Mouse (Mus musculus): ENCODE results near the gene C330021F23Rik. TPM values are rescaled to one million over a fixed set of nuclear protein-coding genes. Genes with fewer than 3 reads are reported as not detected.

The C330021F23Rik gene
- 1.2 TPM for polyA plus RNA-seq (2014; fragmentation: Illumina TruSeq; extraction: RNeasy Lipid Tissue Mini Kit (QIAGEN cat#74804))

GRCm38 (mm10) chr8:3567641-3568371, at the start of gene C330021F23Rik:
C330021F23Rik (plus strand) TSS chr8:3567990.

DNA sequence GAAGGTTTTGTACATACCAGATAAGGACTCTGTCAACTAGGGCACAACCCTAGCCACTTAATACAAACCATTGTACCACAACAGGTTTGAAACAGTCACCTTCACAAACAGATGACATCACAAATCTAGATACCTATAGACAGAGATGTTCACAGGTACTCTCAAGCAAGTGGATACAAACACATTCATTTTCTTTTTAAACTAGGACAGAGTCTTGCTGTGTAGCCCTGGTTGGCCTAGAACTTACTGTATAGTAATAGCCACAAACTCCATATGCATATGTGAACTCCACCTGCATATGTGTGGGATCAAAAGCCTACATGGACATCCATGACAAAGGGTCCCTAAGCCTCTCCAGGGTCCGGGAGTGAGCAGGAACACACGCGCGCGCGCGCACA, 19.2 kb downstream of the C330021F23Rik start, which contains the start of gene Camsap3:
TSS of gene Camsap3 (plus strand) at position 301 of the 398 bp plus-strand sequence.

DNA sequence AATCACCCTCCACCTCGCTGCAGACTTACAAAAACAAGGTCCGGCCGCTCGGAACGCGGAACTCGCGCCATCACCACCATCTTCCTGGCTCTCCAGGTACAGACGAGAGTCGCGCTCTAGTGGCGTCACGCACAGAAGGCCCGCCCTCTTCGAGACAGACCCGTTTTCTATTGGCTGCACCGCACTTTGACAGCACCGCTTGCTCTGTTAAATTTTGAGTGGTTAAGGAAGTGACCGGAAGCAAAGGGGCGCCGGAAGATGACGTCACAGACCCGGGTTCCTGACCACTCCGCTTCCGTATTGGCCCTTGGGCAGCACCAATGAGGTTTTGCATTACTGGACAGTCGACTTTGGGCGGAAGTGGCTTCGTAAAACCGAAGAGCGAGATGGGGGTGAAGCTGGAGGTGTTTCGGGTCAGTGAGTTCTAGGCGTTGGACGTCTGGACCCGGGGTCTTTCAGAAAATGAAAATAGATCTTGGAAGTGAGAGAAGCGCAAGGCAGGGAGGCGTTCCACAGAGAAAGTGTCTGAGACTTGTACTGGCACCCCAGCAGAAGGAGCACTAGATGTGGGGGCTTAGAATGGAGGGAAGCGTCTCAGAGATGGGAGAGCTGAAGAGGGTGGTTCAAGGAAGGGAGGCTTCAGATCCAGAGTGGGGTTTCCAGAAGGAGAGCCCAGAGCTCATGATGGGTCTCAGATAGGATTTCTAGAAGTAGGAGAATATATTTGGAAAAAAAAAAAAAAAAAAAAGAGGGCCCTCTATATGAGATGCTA, 53.6 kb downstream of the C330021F23Rik start, which contains the start of the genes Xab2 and Pet100:
TSS of gene Xab2 (minus strand) at position 118 of the 772 bp plus-strand sequence.
TSS of gene Pet100 (plus strand) at position 350 of the 772 bp plus-strand sequence.

GRCm38 (mm10) chr8:3625445-3625844, 57.7 kb downstream of the C330021F23Rik start, which contains the start of gene Pcp2:
Pcp2 (minus strand) TSS chr8:3625545.

DNA sequence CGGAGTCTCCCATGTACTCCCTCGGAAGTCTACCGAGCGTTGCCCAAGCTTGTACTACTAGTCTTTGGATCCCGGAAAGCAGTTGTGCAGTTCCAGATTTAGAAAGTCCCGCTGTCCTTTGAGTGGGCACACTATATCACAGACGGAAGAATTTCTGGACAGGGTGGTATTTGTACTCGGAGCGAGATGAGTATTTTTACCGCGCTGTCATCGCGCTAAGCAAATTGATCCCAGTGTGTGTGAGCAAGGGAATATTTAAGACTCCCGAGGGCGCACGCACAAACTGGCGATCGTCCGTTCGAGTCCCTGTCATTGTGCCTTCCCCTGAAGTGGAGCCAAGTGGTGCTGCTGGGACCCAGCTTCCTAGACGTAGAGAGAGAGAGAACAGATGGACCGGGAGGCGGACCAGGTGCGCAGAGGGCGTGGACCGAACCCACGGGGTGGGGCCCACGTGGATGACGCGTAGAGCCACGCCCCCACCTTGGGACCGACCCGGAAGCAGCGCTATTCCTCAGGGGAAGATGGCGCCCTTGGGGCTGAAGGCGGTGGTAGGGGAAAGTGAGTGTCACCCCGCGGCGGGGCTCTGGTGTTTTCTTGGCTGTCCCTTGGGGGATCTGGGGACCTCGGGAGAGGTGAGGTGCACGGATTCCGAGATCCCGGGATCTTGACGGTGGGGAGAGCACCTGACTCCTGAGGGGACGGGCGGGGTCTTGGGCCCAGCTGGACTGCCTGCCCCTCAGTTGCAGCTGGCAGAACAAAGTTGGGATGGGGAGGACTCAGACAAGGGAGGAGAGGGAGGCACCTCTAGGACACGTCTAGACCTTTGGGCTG, 63.1 kb downstream of the C330021F23Rik start, which contains the start of gene Stxbp2:
TSS of gene Stxbp2 (plus strand) at position 309 of the 831 bp plus-strand sequence.

Other genes with a start within 250 kb of the C330021F23Rik start
- gene A430078G23Rik, start 214.6 kb upstream of the C330021F23Rik start, polyA plus RNA-seq (2014; fragmentation: Illumina TruSeq; extraction: RNeasy Lipid Tissue Mini Kit (QIAGEN cat#74804)): not detected
- gene Arhgef18, start 175.0 kb upstream of the C330021F23Rik start, polyA plus RNA-seq (2014; fragmentation: Illumina TruSeq; extraction: RNeasy Lipid Tissue Mini Kit (QIAGEN cat#74804)): 6.4 TPM
- gene Pex11g, start 100.3 kb upstream of the C330021F23Rik start, polyA plus RNA-seq (2014; fragmentation: Illumina TruSeq; extraction: RNeasy Lipid Tissue Mini Kit (QIAGEN cat#74804)): 0.54 TPM
- gene Tex45, start 97.1 kb upstream of the C330021F23Rik start, polyA plus RNA-seq (2014; fragmentation: Illumina TruSeq; extraction: RNeasy Lipid Tissue Mini Kit (QIAGEN cat#74804)): not detected
- gene Zfp358, start 74.9 kb upstream of the C330021F23Rik start, polyA plus RNA-seq (2014; fragmentation: Illumina TruSeq; extraction: RNeasy Lipid Tissue Mini Kit (QIAGEN cat#74804)): 2.7 TPM
- gene Mcoln1, start 67.5 kb upstream of the C330021F23Rik start, polyA plus RNA-seq (2014; fragmentation: Illumina TruSeq; extraction: RNeasy Lipid Tissue Mini Kit (QIAGEN cat#74804)): 6.6 TPM
- gene Pnpla6, start 52.6 kb upstream of the C330021F23Rik start, polyA plus RNA-seq (2014; fragmentation: Illumina TruSeq; extraction: RNeasy Lipid Tissue Mini Kit (QIAGEN cat#74804)): 4.0 TPM
- gene Camsap3, start 19.3 kb downstream of the C330021F23Rik start, polyA plus RNA-seq (2014; fragmentation: Illumina TruSeq; extraction: RNeasy Lipid Tissue Mini Kit (QIAGEN cat#74804)): 0.26 TPM
- gene Xab2, start 53.3 kb downstream of the C330021F23Rik start, polyA plus RNA-seq (2014; fragmentation: Illumina TruSeq; extraction: RNeasy Lipid Tissue Mini Kit (QIAGEN cat#74804)): 0.48 TPM
- 7.8 TPM for gene Pet100, start 53.6 kb downstream of the C330021F23Rik start, polyA plus RNA-seq (2014; fragmentation: Illumina TruSeq; extraction: RNeasy Lipid Tissue Mini Kit (QIAGEN cat#74804))
- gene Pcp2, start 57.6 kb downstream of the C330021F23Rik start, polyA plus RNA-seq (2014; fragmentation: Illumina TruSeq; extraction: RNeasy Lipid Tissue Mini Kit (QIAGEN cat#74804)): not detected
- gene Stxbp2, start 63.0 kb downstream of the C330021F23Rik start, polyA plus RNA-seq (2014; fragmentation: Illumina TruSeq; extraction: RNeasy Lipid Tissue Mini Kit (QIAGEN cat#74804)): 8.1 TPM
- gene Retn, start 87.8 kb downstream of the C330021F23Rik start, polyA plus RNA-seq (2014; fragmentation: Illumina TruSeq; extraction: RNeasy Lipid Tissue Mini Kit (QIAGEN cat#74804)): 6.5 TPM
- gene Mcemp1, start 97.8 kb downstream of the C330021F23Rik start, polyA plus RNA-seq (2014; fragmentation: Illumina TruSeq; extraction: RNeasy Lipid Tissue Mini Kit (QIAGEN cat#74804)): 0.51 TPM
- 2.0 TPM for gene Fcor, start 104.4 kb downstream of the C330021F23Rik start, polyA plus RNA-seq (2014; fragmentation: Illumina TruSeq; extraction: RNeasy Lipid Tissue Mini Kit (QIAGEN cat#74804))
- 9.5 TPM for gene Trappc5, start 108.3 kb downstream of the C330021F23Rik start, polyA plus RNA-seq (2014; fragmentation: Illumina TruSeq; extraction: RNeasy Lipid Tissue Mini Kit (QIAGEN cat#74804))
- gene Fcer2a, start 126.2 kb downstream of the C330021F23Rik start, polyA plus RNA-seq (2014; fragmentation: Illumina TruSeq; extraction: RNeasy Lipid Tissue Mini Kit (QIAGEN cat#74804)): not detected
- gene Clec4g, start 152.7 kb downstream of the C330021F23Rik start, polyA plus RNA-seq (2014; fragmentation: Illumina TruSeq; extraction: RNeasy Lipid Tissue Mini Kit (QIAGEN cat#74804)): not detected
- 10.0 TPM for gene Cd209a, start 181.0 kb downstream of the C330021F23Rik start, polyA plus RNA-seq (2014; fragmentation: Illumina TruSeq; extraction: RNeasy Lipid Tissue Mini Kit (QIAGEN cat#74804))